Mouse (Mus musculus): ENCODE results near the gene Arvcf.

- no peak for TF ChIP-seq GATA1 (IDR thresholded peaks at IDR 0.05; ENCODE audit: borderline replicate concordance, low read length)
- TF ChIP-seq FLI1 (IDR thresholded peaks at IDR 0.05; ENCODE audit: low read length), result no peak
Measured at GRCm38 (mm10) chr16:18377203-18377602, 29.2 kb downstream of the Arvcf start.
